Mouse (Mus musculus) stomach, postnatal 0 days (tissue): ENCODE measurements around the gene Tmeff2. TPM values are rescaled to one million over a fixed set of nuclear protein-coding genes. Genes with fewer than 3 reads are reported as not detected.

Experiments used
- ATAC-seq: fragments of 200-750 bp; cut with Nextera tagmentation; 2 replicates; pipeline ENCODE4 v1.8.0; 2017; ENCODE audit not compliant: low FRiP score, low TSS enrichment
- DNase-seq: peaks from one replicate; pipeline ENCODE4 v3.0.0-alpha.2; 2016; ENCODE audit warnings: low spot score
- H3K27ac ChIP-seq: fragments of 300-500 bp; sonication (generic); replicated peaks from 2 replicates; pipeline ENCODE4 v1.5.1; 2014; ENCODE audit warnings: mild to moderate bottlenecking, control low read depth
- H3K27me3 ChIP-seq: fragments of 300-500 bp; sonication (generic); 2 replicates; pipeline ENCODE4 v1.6.1; 2014; ENCODE audit warnings: low read length; ENCODE audit not compliant: control insufficient read depth, insufficient read depth
- H3K36me3 ChIP-seq: fragments of 300-500 bp; sonication (generic); 2 replicates; pipeline ENCODE4 v1.6.1; 2014; ENCODE audit warnings: low read length, mixed read lengths; ENCODE audit not compliant: control insufficient read depth, insufficient read depth
- H3K4me1 ChIP-seq: fragments of 300-500 bp; sonication (generic); replicated peaks from 2 replicates; pipeline ENCODE4 v1.6.1; 2014; ENCODE audit warnings: antibody characterized with exemption; ENCODE audit not compliant: control insufficient read depth, insufficient read depth
- H3K4me2 ChIP-seq: fragments of 300-500 bp; sonication (generic); replicated peaks from 2 replicates; pipeline ENCODE4 v1.6.1; 2014; ENCODE audit warnings: low read depth, mild to moderate bottlenecking, control low read depth, moderate library complexity
- H3K4me3 ChIP-seq: fragments of 300-500 bp; sonication (generic); 2 replicates; pipeline ENCODE4 v1.5.1; 2014; ENCODE audit warnings: low read depth, low read length, control low read depth
- H3K9ac ChIP-seq: fragments of 300-500 bp; sonication (generic); 2 replicates; pipeline ENCODE4 v1.6.1; 2014; ENCODE audit warnings: mild to moderate bottlenecking, low read length, control low read depth, mixed read lengths
- H3K9me3 ChIP-seq: fragments of 300-500 bp; sonication (generic); 2 replicates; pipeline ENCODE4 v1.6.1; 2016; ENCODE audit warnings: low read length; ENCODE audit not compliant: control insufficient read depth
- CTCF ChIP-seq: IDR thresholded peaks from 2 replicates; pipeline ENCODE4 v1.5.1; 2016; ENCODE audit warnings: antibody characterized with exemption, low read depth, mild to moderate bottlenecking, moderate library complexity
- EP300 ChIP-seq: optimal IDR thresholded peaks from 2 replicates; pipeline ENCODE3; 2016; ENCODE audit warnings: antibody characterized with exemption
- WGBS: fragments of 180-500 bp; shearing (Covaris S2); extraction: QIAGEN DNeasy Blood & Tissue Kit; methylation state at CpG from one replicate; pipeline ENCODE4 v1.1.7; 2014; 5-methylcytosine and 5-hydroxymethylcytosine counted together
- polyA plus RNA-seq: library from polyadenylated mRNA; unstranded; fragments of >200 nt; fragmentation: Nextera tagmentation; extraction: Ambion mirVana; gene quantifications from 2 replicates; pipeline ENCODE4 v1.2.1, GENCODE M21; 2015

Tmeff2 gene
- polyA plus RNA-seq, 1 experiment from 2014 or later = 5.0 TPM

DNA sequence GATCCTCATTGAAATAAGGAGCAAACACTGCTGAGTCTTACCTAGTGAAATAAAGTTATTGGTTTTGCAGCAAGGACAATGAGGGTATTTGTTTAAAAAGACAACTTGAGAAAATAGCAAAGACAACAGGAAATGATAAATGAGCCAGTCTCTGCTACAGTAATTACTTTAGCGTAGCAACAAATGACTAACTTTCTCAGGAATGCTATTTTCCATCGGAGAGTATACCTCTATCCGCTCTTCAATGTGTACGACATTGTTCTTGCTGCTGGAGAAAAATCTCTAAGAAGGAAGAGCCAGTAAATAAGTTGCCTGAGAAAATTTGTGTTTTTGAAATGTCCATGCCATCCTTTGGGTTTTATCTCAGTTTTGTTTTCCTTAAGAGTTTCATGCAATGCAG, 245.2 kb downstream of the Tmeff2 start:
- H3K4me1 ChIP-seq = no peaks in the 10 kb centered on the region
- no peak overlapping the region for H3K9ac ChIP-seq
- no peak overlapping the region for H3K4me3 ChIP-seq
- no peak for TF ChIP-seq CTCF
- H3K36me3 ChIP-seq = no peaks in the 10 kb centered on the region
- ATAC-seq (no peak), DNase-seq (no peak)
- H3K27ac ChIP-seq = no peak overlapping the region
- 47% methylated on average over 4 of the region's 4 CpGs for WGBS
- H3K27me3 ChIP-seq = no peaks in the 10 kb centered on the region
- no peaks in the 10 kb centered on the region for H3K9me3 ChIP-seq
- H3K4me2 ChIP-seq = no peak overlapping the region

DNA sequence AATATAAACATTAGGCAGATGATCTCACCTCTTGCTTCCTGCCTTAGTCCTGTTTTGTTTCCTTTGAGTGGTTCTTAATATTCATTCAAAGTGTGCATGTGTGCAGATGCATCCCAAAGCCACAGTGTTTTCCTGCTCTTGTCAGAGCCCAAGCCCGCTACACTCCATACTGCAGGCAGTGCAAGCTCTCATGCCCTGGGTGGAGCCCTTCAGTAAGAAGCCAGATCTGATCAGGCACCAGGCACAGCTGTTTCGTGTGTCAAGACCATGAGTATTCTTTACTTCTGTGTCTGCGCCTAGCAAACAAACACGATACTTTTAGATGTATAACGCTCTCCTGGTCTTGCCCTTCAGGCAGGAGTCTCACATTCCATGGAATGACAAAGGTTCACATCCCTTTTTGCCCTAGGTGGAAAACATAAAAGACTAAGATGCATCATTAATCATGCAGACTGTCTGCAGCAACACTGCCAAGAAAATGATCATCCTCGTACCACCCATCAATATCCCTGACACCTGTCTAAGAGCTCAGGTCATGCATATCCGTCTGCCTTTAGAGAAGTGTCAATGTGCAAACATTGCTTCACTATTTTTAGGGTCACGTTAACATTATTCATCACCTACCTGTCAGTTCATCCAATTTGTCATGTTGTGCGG, 248.2 kb downstream of the Tmeff2 start:
- Histone ChIP-seq H3K4me1 (no peaks in the 10 kb centered on the region), H3K9ac (no peak overlapping the region), H3K27ac (no peak overlapping the region), H3K4me3 (no peak overlapping the region), H3K27me3 (no peaks in the 10 kb centered on the region), H3K4me2 (no peak overlapping the region), H3K36me3 (no peaks in the 10 kb centered on the region), H3K9me3 (no peaks in the 10 kb centered on the region)
- TF ChIP-seq EP300 (no peak), CTCF (peak; percentile 43)
- ATAC-seq (no peak), DNase-seq (no peak)
- WGBS = 34% methylated on average over 9 of the region's 9 CpGs

DNA sequence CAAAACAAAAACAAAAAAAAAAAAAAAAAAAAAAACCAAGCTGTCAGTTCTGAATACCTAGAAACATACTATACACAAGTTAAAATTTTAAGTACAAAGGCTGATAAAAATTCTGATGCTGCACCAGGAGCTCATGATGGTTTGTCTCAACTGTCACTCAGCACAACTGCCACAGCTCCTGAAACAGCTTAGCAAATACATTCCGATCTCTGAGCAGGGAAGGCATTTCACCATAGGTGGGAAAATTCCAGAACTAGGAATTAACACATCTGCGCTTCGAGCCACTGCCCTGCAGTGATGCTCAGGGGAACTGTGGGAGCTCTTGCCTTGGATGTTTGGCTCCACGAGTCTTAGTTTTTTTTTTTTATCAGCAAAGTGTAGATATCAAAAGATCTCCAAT, 249.0 kb downstream of the Tmeff2 start:
- no peak overlapping the region for H3K4me2 ChIP-seq
- DNase-seq (no peak), ATAC-seq (no peak)
- no peak for TF ChIP-seq CTCF
- no peak for TF ChIP-seq EP300
- no peak overlapping the region for H3K27ac ChIP-seq
- H3K4me1 ChIP-seq = no peaks in the 10 kb centered on the region
- H3K9ac ChIP-seq = no peak overlapping the region
- no peaks in the 10 kb centered on the region for H3K9me3 ChIP-seq
- no peaks in the 10 kb centered on the region for H3K36me3 ChIP-seq
- no peaks in the 10 kb centered on the region for H3K27me3 ChIP-seq
- 48% methylated on average over 4 of the region's 4 CpGs for WGBS
- H3K4me3 ChIP-seq = no peak overlapping the region

DNA sequence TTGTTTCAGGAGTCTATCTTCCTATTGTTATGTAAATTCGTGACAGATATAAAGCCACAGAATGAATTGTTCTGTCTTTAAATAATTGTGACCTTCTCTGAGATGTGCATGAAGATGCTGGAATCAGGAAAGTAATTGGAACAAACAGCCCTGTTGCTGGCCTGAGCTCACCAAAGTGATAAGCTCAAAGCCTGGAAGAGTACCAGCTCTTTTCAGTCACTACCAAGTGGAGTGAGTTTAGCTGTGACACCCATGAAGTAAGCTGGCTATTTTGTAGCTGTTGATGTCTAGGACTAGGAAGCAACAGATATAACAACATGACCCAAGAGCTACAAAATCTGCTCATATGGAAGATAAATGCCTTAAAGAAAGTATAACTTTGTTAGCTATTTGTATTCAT, 249.4 kb downstream of the Tmeff2 start:
- Histone ChIP-seq H3K9me3 (no peaks in the 10 kb centered on the region), H3K4me3 (no peak overlapping the region), H3K36me3 (no peaks in the 10 kb centered on the region), H3K4me1 (no peaks in the 10 kb centered on the region), H3K27ac (no peak overlapping the region), H3K27me3 (no peaks in the 10 kb centered on the region), H3K9ac (no peak overlapping the region), H3K4me2 (no peak overlapping the region)
- ATAC-seq = no peak
- TF ChIP-seq EP300 (no peak), CTCF (no peak)
- WGBS = 90% methylated on average over 1 of the region's 1 CpGs
- DNase-seq = no peak

DNA sequence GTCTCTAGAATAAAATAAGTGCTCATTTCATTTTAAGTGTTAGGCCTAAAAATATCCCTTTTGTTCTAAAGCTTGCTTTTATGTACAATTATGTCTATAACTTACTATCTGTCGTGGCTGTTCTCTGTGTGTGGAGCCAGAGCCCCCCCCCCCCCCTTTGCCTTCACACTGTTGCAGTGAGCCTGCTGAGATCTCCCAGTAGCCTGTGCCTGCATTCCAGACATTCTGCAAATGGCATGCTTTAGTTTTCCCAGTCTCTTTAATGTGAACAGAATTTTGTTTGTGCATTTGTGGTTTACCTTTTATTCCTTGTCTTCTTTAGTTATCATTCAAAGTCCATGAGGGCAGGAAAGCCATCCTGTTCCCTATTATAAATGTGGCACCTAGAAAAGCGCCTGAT, 251.6 kb downstream of the Tmeff2 start:
- Histone ChIP-seq H3K4me2 (no peak overlapping the region), H3K36me3 (no peaks in the 10 kb centered on the region), H3K4me3 (no peak overlapping the region), H3K27ac (no peak overlapping the region), H3K9ac (no peak overlapping the region), H3K4me1 (no peaks in the 10 kb centered on the region), H3K27me3 (no peaks in the 10 kb centered on the region), H3K9me3 (no peaks in the 10 kb centered on the region)
- 43% methylated on average over 2 of the region's 2 CpGs for WGBS
- TF ChIP-seq CTCF = no peak
- TF ChIP-seq EP300 = no peak
- no peak for ATAC-seq
- no peak for DNase-seq

DNA sequence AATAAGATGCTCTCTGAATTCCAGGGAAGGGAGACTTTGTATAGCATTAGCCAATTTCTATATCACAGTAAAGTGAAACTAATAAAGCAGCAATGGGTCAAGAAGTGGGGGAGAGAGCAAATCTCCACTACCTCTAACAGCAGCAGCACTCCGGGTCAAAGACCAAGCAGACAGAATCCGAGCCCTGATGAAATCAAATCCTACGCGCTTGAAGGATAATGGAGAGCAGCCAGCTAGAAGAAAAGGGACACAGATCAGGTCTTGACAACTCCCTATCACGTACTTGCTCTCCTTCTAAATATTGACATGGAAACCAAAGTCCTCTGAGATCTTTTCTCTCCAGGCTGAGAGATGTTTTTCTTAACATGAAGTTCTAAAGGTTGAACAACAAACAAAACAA, 252.4 kb downstream of the Tmeff2 start:
- Histone ChIP-seq H3K27ac (no peak overlapping the region), H3K9ac (no peak overlapping the region), H3K4me3 (no peak overlapping the region), H3K4me1 (no peaks in the 10 kb centered on the region), H3K9me3 (no peaks in the 10 kb centered on the region), H3K4me2 (no peak overlapping the region), H3K27me3 (no peaks in the 10 kb centered on the region), H3K36me3 (no peaks in the 10 kb centered on the region)
- no peak for TF ChIP-seq EP300
- TF ChIP-seq CTCF = no peak
- WGBS = 37% methylated on average over 5 of the region's 5 CpGs
- no peak for ATAC-seq
- DNase-seq = no peak
